9 mouse cellular contexts compared by ENCODE assay signal in genomic region chrX:135805780-135806179, GRCm38 (mm10). TPM values are rescaled to one million over a fixed set of nuclear protein-coding genes. Genes with fewer than 3 reads are reported as not detected.
DNase-seq lines count a peak whose midpoint lies in the region; TF ChIP-seq lines count a peak whose summit lies in the region.
"Had no signal": no experiment of that assay in that cellular context is flagged by ENCODE, and none has a peak within 500 bp of the region (broad histone marks: within the 10 kb centered on the region; RNA-seq: fewer than 3 reads in every experiment).

No protein-coding gene starts in this region.

- H3K27ac ChIP-seq in layer of hippocampus, adult 2 months = no peak overlapping the region
- H3K27ac ChIP-seq: limb, embryonic 12.5 days had no signal

- DNase-seq in layer of hippocampus, adult 2 months (ENCODE audit: low spot score in 2 of 2) = peak in 1 of 2 experiments; percentile 64
- DNase-seq in layer of hippocampus, adult 9-11 months = no peak
- DNase-seq in CD8-positive naive resting alpha-beta T cell, adult 2 months (ENCODE audit: low read depth in 2 of 2, low spot score in 2 of 2) = peak; percentile 18 to 36
- DNase-seq in MN1 (ENCODE audit: low spot score) = peak; percentile 44
- DNase-seq in cerebellum, postnatal 36 days = peak; percentile 11 to 64
- DNase-seq in layer of hippocampus, postnatal 10 days (ENCODE audit: low spot score in 2 of 2) = peak; percentile 32 to 60
- peak; percentile 37 for DNase-seq in retina, postnatal 7 days (ENCODE audit: low read depth, low spot score)
- no peak for DNase-seq in ovary, postnatal 36 days (ENCODE audit: low spot score)

- peak; percentile 87 for TF ChIP-seq CTCF in layer of hippocampus, adult 2 months (conservative IDR thresholded peaks at IDR 0.05)

- H3K4me3 ChIP-seq in layer of hippocampus, adult 2 months = no peak overlapping the region
- H3K4me3 ChIP-seq: limb, embryonic 12.5 days had no signal

RNA-seq across cellular contexts. Expression of gene Bhlhb9, which starts 8.4 kb away (rescaled TPM):
- 10 to 100 TPM; 69.0 to 72.4 TPM for total RNA-seq in layer of hippocampus, adult 2 months (2021)
- total RNA-seq in layer of hippocampus, postnatal 10 days (2021) = 10 to 100 TPM; 78.0 to 78.1 TPM

RNA-seq across cellular contexts. Expression of gene Gprasp2, which starts 33.1 kb away (rescaled TPM):
- 100 to 1,000 TPM; 163 to 214 TPM for total RNA-seq in layer of hippocampus, adult 2 months (2021)
- total RNA-seq in layer of hippocampus, postnatal 10 days (2021) = 100 to 1,000 TPM; 151 to 199 TPM

Comparison
In these comparisons a context has a peak if more than half of its experiments do, and no peak if none do; other contexts are left out.
1. DNase-seq: peak in CD8-positive naive resting alpha-beta T cell, adult 2 months (2 of 2), MN1 (single experiment), cerebellum, postnatal 36 days (2 of 2), layer of hippocampus, postnatal 10 days (2 of 2) and retina, postnatal 7 days (single experiment); none in layer of hippocampus, adult 9-11 months (single experiment) and ovary, postnatal 36 days (single experiment).